Mouse (Mus musculus) CD4-positive, CD25-positive, alpha-beta regulatory T cell, adult 9 weeks (primary cell): ENCODE data around the gene Gcsam. TPM values are rescaled to one million over a fixed set of nuclear protein-coding genes. Genes with fewer than 3 reads are reported as not detected.

ENCODE experiments used
- polyA plus RNA-seq: library from polyadenylated mRNA; unstranded; fragments of 100-300 nt; shearing (Covaris generic); gene quantifications from one replicate; pipeline ENCODE4 v1.2.1, GENCODE M21; 2017

The Gcsam gene
- polyA plus RNA-seq = not detected

DNA sequence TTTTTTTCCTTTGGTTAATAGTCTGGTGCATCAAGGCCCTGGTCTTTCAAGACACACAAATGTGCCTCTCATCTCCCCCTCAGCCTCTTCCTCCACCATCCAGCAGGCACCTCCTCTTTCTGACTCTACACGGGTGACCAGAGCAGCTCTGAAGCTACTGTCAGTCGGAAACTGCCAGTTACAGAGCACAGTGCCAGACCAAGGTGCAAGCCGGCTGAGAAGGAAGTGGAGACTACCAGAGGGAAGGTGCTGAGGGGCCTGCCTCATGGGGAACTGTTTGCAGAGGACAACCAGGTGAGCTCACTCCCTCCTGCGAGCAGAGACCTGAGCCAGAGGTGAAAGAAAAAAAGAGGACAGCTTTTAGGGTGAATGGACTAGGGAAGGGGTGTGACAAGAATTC is at the start of gene Gcsam:
TSS of gene Gcsam (plus strand) at position 114 of the 400 bp plus-strand sequence.

DNA sequence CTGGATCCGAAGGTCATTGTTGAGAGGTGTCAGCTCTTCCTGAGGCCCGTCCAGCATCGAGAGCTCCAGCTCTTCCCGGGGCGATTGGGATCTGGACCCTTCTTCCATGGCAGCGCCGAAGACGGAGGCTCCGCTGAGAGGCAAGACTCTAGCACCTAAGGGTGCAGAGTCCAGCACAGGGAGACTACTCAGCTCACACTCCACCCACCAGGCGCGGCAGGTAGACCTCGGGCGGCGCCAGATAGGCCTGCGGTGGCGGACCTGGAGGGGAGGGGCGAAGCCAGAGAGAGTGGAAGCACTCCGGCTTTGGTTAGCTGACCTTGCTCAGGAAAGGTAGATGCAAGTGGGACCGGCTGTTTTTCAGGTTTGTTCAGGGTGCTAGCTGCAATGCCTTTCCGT is 43.8 kb downstream of the Gcsam start, which contains the start of gene BC016579:
TSS of gene BC016579 (minus strand) at position 135 of the 399 bp plus-strand sequence.

Other genes starting within 250 kb of the Gcsam start
- 147 TPM for gene Cd200, start 201.3 kb upstream of the Gcsam start, polyA plus RNA-seq
- 0.14 TPM for gene Gm609, start 117.4 kb upstream of the Gcsam start, polyA plus RNA-seq
- gene Gm17783, start 78.3 kb upstream of the Gcsam start, polyA plus RNA-seq = not detected
- not detected for gene Slc9c1, start 75.1 kb upstream of the Gcsam start, polyA plus RNA-seq
- gene BC016579, start 43.7 kb downstream of the Gcsam start, polyA plus RNA-seq = not detected
- gene Tmprss7, start 83.3 kb downstream of the Gcsam start, polyA plus RNA-seq = not detected
- 0.22 TPM for gene Tagln3, start 114.2 kb downstream of the Gcsam start, polyA plus RNA-seq
- gene Abhd10, start 132.6 kb downstream of the Gcsam start, polyA plus RNA-seq = 30.0 TPM